Mouse (Mus musculus): ENCODE data around the gene Rxra. TPM values are rescaled to one million over a fixed set of nuclear protein-coding genes. Genes with fewer than 3 reads are reported as not detected.

Rxra gene
- total and polyA plus RNA-seq, 3 experiments: 0.05 TPM; not detected in 2

DNA sequence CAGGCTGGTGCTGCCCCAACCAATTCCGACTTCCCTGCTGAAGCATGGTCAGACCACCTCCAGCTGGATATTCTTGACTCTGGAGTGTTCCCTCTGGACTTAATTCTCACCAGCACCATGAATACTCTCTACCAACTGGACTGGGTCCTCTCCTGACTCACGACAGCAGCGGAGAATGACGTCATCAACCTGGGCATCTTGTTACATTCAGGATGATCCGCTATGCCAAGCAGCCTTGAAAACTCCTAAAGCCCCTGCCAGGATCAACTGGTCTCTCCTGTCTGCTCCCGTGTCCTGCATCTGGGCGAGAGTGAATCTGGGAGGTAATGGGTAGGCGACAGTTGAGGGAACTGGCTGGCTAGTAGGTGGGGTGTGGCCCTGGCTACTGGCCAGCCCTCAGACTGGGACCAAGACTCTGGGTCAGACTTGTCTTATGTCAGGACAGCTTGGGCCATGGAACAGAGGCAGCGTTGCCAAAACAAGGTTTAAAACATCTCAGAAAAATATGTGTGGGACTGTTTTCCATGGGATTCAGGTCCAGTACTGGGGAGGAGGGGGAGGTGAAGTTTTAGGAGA is 103.1 kb downstream of the Rxra start:
- TF ChIP-seq GATA2 (IDR thresholded peaks at IDR 0.05; ENCODE audit: borderline replicate concordance, low read depth, low read length) (no peak), GATA1 (IDR thresholded peaks at IDR 0.05; ENCODE audit: borderline replicate concordance, low read length) (no peak), TAL1 (conservative IDR thresholded peaks at IDR 0.05; ENCODE audit: low read depth, low read length) (no peak), CTCF (IDR thresholded peaks at IDR 0.05; ENCODE audit: low read depth, low read length) (no peak), POLR2AphosphoS5 (IDR thresholded peaks at IDR 0.05; ENCODE audit: insufficient replicate concordance, low read depth, low read length) (no peak)
- Histone ChIP-seq H3K9me3 (replicated peaks) (no peaks in the 10 kb centered on the region), H3K4me1 (ENCODE audit: insufficient read depth, low read depth, low read length) (no peaks in the 10 kb centered on the region), H3K27me3 (ENCODE audit: insufficient read depth, low read length) (peaks cover 10% of the 10 kb centered on the region), H3K36me3 (replicated peaks) (no peaks in the 10 kb centered on the region), H3K4me3 (ENCODE audit: low read depth, low read length) (no peak overlapping the region)
- DNase-seq (ENCODE audit: low spot score) (no peak), ATAC-seq (ENCODE audit: extremely low read depth, insufficient number of reproducible peaks, low FRiP score, poor library complexity, severe bottlenecking) (no peak)

GRCm38 (mm10) chr2:27780162-27780561 is 103.9 kb downstream of the Rxra start:
- H3K9me3 ChIP-seq (replicated peaks): no peaks in the 10 kb centered on the region
- no peak for TF ChIP-seq GATA2 (IDR thresholded peaks at IDR 0.05; ENCODE audit: borderline replicate concordance, low read depth, low read length)
- no peak for TF ChIP-seq TAL1 (conservative IDR thresholded peaks at IDR 0.05; ENCODE audit: low read depth, low read length)
- TF ChIP-seq CTCF (IDR thresholded peaks at IDR 0.05; ENCODE audit: low read depth, low read length): no peak
- TF ChIP-seq POLR2AphosphoS5 (IDR thresholded peaks at IDR 0.05; ENCODE audit: insufficient replicate concordance, low read depth, low read length): no peak
- TF ChIP-seq GATA1 (IDR thresholded peaks at IDR 0.05; ENCODE audit: borderline replicate concordance, low read length): no peak
- ATAC-seq (ENCODE audit: extremely low read depth, insufficient number of reproducible peaks, low FRiP score, poor library complexity, severe bottlenecking): no peak
- no peak overlapping the region for H3K4me3 ChIP-seq (ENCODE audit: low read depth, low read length)
- H3K36me3 ChIP-seq (replicated peaks): no peaks in the 10 kb centered on the region
- H3K27me3 ChIP-seq (ENCODE audit: insufficient read depth, low read length): peaks cover 10% of the 10 kb centered on the region
- no peaks in the 10 kb centered on the region for H3K4me1 ChIP-seq (ENCODE audit: insufficient read depth, low read depth, low read length)
- DNase-seq (ENCODE audit: low spot score): no peak

- Histone ChIP-seq H3K4me1 (ENCODE audit: insufficient read depth, low read depth, low read length) (no peaks in the 10 kb centered on the region), H3K9me3 (replicated peaks) (no peaks in the 10 kb centered on the region), H3K36me3 (replicated peaks) (no peaks in the 10 kb centered on the region), H3K27me3 (ENCODE audit: insufficient read depth, low read length) (peaks cover 20% of the 10 kb centered on the region), H3K4me3 (ENCODE audit: low read depth, low read length) (no peak overlapping the region)
- DNase-seq (ENCODE audit: low spot score) (no peak), ATAC-seq (ENCODE audit: extremely low read depth, insufficient number of reproducible peaks, low FRiP score, poor library complexity, severe bottlenecking) (no peak)
- TF ChIP-seq GATA1 (IDR thresholded peaks at IDR 0.05; ENCODE audit: borderline replicate concordance, low read length) (no peak), GATA2 (IDR thresholded peaks at IDR 0.05; ENCODE audit: borderline replicate concordance, low read depth, low read length) (no peak), TAL1 (conservative IDR thresholded peaks at IDR 0.05; ENCODE audit: low read depth, low read length) (no peak), CTCF (IDR thresholded peaks at IDR 0.05; ENCODE audit: low read depth, low read length) (no peak), POLR2AphosphoS5 (IDR thresholded peaks at IDR 0.05; ENCODE audit: insufficient replicate concordance, low read depth, low read length) (no peak)
Observed at GRCm38 (mm10) chr2:27785363-27785762, 109.1 kb downstream of the Rxra start.

DNA sequence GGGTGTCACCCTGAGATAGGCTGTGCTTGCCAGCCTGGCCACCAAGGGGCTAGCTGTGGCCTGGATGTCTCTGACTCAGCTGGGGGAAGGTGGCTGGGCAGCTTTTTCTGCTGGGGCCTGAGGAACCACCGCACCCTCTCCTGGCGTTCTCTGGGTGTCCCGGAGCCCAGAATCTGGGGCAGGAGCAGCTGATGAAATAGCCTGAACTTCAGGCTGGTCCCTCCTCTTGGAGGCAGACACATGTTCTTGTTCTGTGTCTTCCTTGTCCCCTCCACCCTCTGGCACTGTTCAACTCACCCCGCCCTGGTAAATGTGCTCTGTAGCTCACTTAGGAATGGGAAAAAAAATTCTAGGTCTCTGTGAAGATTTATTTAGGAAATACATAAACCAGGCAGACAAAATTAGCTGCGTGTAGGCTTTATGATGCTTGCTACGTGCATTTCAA is 109.8 kb downstream of the Rxra start:
- DNase-seq (ENCODE audit: low spot score) (no peak), ATAC-seq (ENCODE audit: extremely low read depth, insufficient number of reproducible peaks, low FRiP score, poor library complexity, severe bottlenecking) (no peak)
- no peak for TF ChIP-seq GATA1 (IDR thresholded peaks at IDR 0.05; ENCODE audit: borderline replicate concordance, low read length)
- TF ChIP-seq POLR2AphosphoS5 (IDR thresholded peaks at IDR 0.05; ENCODE audit: insufficient replicate concordance, low read depth, low read length): no peak
- TF ChIP-seq TAL1 (conservative IDR thresholded peaks at IDR 0.05; ENCODE audit: low read depth, low read length): no peak
- TF ChIP-seq CTCF (IDR thresholded peaks at IDR 0.05; ENCODE audit: low read depth, low read length): no peak
- no peak for TF ChIP-seq GATA2 (IDR thresholded peaks at IDR 0.05; ENCODE audit: borderline replicate concordance, low read depth, low read length)
- Histone ChIP-seq H3K36me3 (replicated peaks) (no peaks in the 10 kb centered on the region), H3K9me3 (replicated peaks) (no peaks in the 10 kb centered on the region), H3K4me3 (ENCODE audit: low read depth, low read length) (no peak overlapping the region), H3K27me3 (ENCODE audit: insufficient read depth, low read length) (peaks cover 20% of the 10 kb centered on the region), H3K4me1 (ENCODE audit: insufficient read depth, low read depth, low read length) (no peaks in the 10 kb centered on the region)

DNA sequence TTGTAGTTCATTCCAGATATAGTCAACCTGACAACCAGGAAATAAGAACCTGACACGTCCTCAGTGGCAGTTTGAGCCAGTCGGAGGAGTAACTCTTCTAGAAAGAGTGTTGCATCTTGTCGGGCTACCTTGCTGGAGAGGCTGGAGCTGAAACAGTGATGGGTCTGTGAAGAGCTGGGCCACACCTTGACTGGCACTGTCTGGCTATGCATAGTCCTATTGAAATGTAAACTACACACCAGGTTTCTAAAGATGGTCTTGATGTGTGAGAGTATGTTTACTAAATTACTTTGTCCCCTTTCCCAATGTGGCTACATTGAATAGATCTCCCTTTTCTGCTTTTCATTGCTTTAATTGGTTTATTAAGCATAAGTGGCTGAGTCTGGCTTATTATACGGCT is 115.3 kb downstream of the Rxra start:
- Histone ChIP-seq H3K4me1 (ENCODE audit: insufficient read depth, low read depth, low read length) (no peaks in the 10 kb centered on the region), H3K27me3 (ENCODE audit: insufficient read depth, low read length) (peaks cover 7% of the 10 kb centered on the region), H3K9me3 (replicated peaks) (no peaks in the 10 kb centered on the region), H3K4me3 (ENCODE audit: low read depth, low read length) (no peak overlapping the region), H3K36me3 (replicated peaks) (no peaks in the 10 kb centered on the region)
- no peak for TF ChIP-seq GATA2 (IDR thresholded peaks at IDR 0.05; ENCODE audit: borderline replicate concordance, low read depth, low read length)
- TF ChIP-seq TAL1 (conservative IDR thresholded peaks at IDR 0.05; ENCODE audit: low read depth, low read length): no peak
- TF ChIP-seq GATA1 (IDR thresholded peaks at IDR 0.05; ENCODE audit: borderline replicate concordance, low read length): no peak
- no peak for TF ChIP-seq CTCF (IDR thresholded peaks at IDR 0.05; ENCODE audit: low read depth, low read length)
- TF ChIP-seq POLR2AphosphoS5 (IDR thresholded peaks at IDR 0.05; ENCODE audit: insufficient replicate concordance, low read depth, low read length): no peak
- DNase-seq (ENCODE audit: low spot score) (no peak), ATAC-seq (ENCODE audit: extremely low read depth, insufficient number of reproducible peaks, low FRiP score, poor library complexity, severe bottlenecking) (no peak)

- Histone ChIP-seq H3K36me3 (replicated peaks) (no peaks in the 10 kb centered on the region), H3K4me3 (ENCODE audit: low read depth, low read length) (no peak overlapping the region), H3K9me3 (replicated peaks) (no peaks in the 10 kb centered on the region), H3K4me1 (ENCODE audit: insufficient read depth, low read depth, low read length) (no peaks in the 10 kb centered on the region), H3K27me3 (ENCODE audit: insufficient read depth, low read length) (0 out of 2 replicates have a peak, but pooled peaks cover 2% of the 10 kb centered on the region)
- DNase-seq (ENCODE audit: low spot score) (no peak), ATAC-seq (ENCODE audit: extremely low read depth, insufficient number of reproducible peaks, low FRiP score, poor library complexity, severe bottlenecking) (no peak)
- TF ChIP-seq GATA2 (IDR thresholded peaks at IDR 0.05; ENCODE audit: borderline replicate concordance, low read depth, low read length) (no peak), CTCF (IDR thresholded peaks at IDR 0.05; ENCODE audit: low read depth, low read length) (no peak), GATA1 (IDR thresholded peaks at IDR 0.05; ENCODE audit: borderline replicate concordance, low read length) (no peak), TAL1 (conservative IDR thresholded peaks at IDR 0.05; ENCODE audit: low read depth, low read length) (no peak), POLR2AphosphoS5 (IDR thresholded peaks at IDR 0.05; ENCODE audit: insufficient replicate concordance, low read depth, low read length) (no peak)
Observed at GRCm38 (mm10) chr2:27799018-27799417, 122.8 kb downstream of the Rxra start.
